19 mouse cellular contexts compared by ENCODE assay signal in the genomic region with DNA sequence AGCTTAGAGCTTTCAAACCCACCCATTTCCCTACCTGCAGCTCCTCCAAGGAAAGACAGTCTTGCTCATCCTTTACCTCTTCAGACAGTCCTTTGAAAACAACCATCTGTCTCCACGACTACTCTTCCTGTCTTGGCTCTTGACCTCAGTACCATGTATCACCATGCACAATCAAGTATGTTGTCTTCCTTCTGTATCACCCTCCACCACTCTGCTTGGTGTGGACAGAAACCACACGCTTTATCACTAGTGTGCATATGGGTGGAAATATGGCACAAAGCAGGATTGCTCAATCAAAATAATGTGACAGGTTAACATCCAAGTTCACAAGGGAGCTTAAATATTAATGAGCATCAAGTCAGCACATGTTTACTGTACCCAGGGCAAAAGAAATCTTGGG.
"Had no signal": no experiment of that assay in that cellular context is flagged by ENCODE, and none has a peak within 500 bp of the region (broad histone marks: within the 10 kb centered on the region; RNA-seq: fewer than 3 reads in every experiment).

No protein-coding gene starts in this region.

- H3K4me3 ChIP-seq: liver, embryonic 15.5 days; megakaryocyte, embryonic 14.5 days; midbrain, embryonic 13.5 days; midbrain, embryonic 15.5 days; neural tube, embryonic 12.5 days had no signal

- DNase-seq: lung, adult 18-20 months; lung, embryonic 14.5 days; lung, postnatal 10 days; lung, postnatal 36 days; retina, postnatal 1 day; right cerebral cortex, adult 18-20 months; right cerebral cortex, postnatal 25 days; right cerebral cortex, postnatal 4 days; spleen, adult 18-20 months; thymus, adult 18-20 months; thymus, postnatal 14 days; thymus, postnatal 36 days had no signal

- H3K9me3 ChIP-seq: liver, embryonic 15.5 days; megakaryocyte, embryonic 14.5 days; midbrain, embryonic 13.5 days; midbrain, embryonic 15.5 days; neural tube, embryonic 12.5 days had no signal

- H3K9ac ChIP-seq: liver, embryonic 15.5 days; lung, embryonic 14.5 days; midbrain, embryonic 13.5 days; midbrain, embryonic 15.5 days; neural tube, embryonic 12.5 days had no signal

- H3K4me2 ChIP-seq: liver, embryonic 15.5 days; lung, embryonic 14.5 days; midbrain, embryonic 11.5 days; midbrain, embryonic 13.5 days; midbrain, embryonic 15.5 days; neural tube, embryonic 12.5 days had no signal

- H3K27me3 ChIP-seq: liver, embryonic 15.5 days; megakaryocyte, embryonic 14.5 days; midbrain, embryonic 13.5 days; midbrain, embryonic 15.5 days; neural tube, embryonic 12.5 days had no signal

- H3K36me3 ChIP-seq: liver, embryonic 15.5 days; midbrain, embryonic 13.5 days; midbrain, embryonic 15.5 days; neural tube, embryonic 12.5 days had no signal

- H3K4me1 ChIP-seq: liver, embryonic 15.5 days; megakaryocyte, embryonic 14.5 days; midbrain, embryonic 13.5 days; midbrain, embryonic 15.5 days; neural tube, embryonic 12.5 days had no signal

- H3K27ac ChIP-seq: liver, embryonic 15.5 days; macrophage; midbrain, embryonic 13.5 days; midbrain, embryonic 15.5 days; neural tube, embryonic 12.5 days had no signal

- ATAC-seq: midbrain, embryonic 13.5 days; midbrain, embryonic 15.5 days had no signal
